In genomic region chr6:6092497-6092896, GRCm38 (mm10) we compare ENCODE assay signal across 18 mouse cellular contexts.
A peak's percentile ranks its signal among the peaks of the same experiment; 100 is the strongest.
DNase-seq lines count a peak whose midpoint lies in the region; ATAC-seq and TF ChIP-seq lines count a peak whose summit lies in the region.
"Had no signal": no experiment of that assay in that cellular context is flagged by ENCODE, and none has a peak within 500 bp of the region (broad histone marks: within the 10 kb centered on the region; RNA-seq: fewer than 3 reads in every experiment).

No protein-coding gene starts in this region.

- no peak overlapping the region for H3K27ac ChIP-seq in kidney, adult 2 months (ENCODE audit: insufficient read depth, low read depth, low read length)
- H3K27ac ChIP-seq in lung, postnatal 0 days (ENCODE audit: low read length) = no peak overlapping the region
- H3K27ac ChIP-seq in heart, adult 2 months = no peak overlapping the region
- no peak overlapping the region for H3K27ac ChIP-seq in forebrain, embryonic 13.5 days
- H3K27ac ChIP-seq: macrophage; midbrain, embryonic 13.5 days had no signal

- no peak for TF ChIP-seq POLR2A in kidney, adult 2 months (IDR thresholded peaks at IDR 0.05; ENCODE audit: low read depth, low read length)
- TF ChIP-seq POLR2A in heart, adult 2 months (IDR thresholded peaks at IDR 0.05; ENCODE audit: insufficient read depth, low read depth, low read length) = no peak

- POLR2A ChIA-PET in Patski (lab: Charles Lee) = interaction anchor here (0.7 kb wide), 1 partner anchor 8 kb away, joined by 5 read pairs; no protein-coding TSS in a partner anchor

- WGBS in kidney, adult 2 months = 45% methylated on average over 10 of the region's 10 CpGs
- WGBS in lung, postnatal 0 days = 66% methylated on average over 10 of the region's 10 CpGs
- 84% methylated on average over 10 of the region's 10 CpGs for WGBS in heart, adult 2 months
- 20% methylated on average over 10 of the region's 10 CpGs for WGBS in forebrain, embryonic 13.5 days

- no peak overlapping the region for H3K4me2 ChIP-seq in lung, postnatal 0 days (replicated peaks; ENCODE audit: low read depth, low read length)
- no peak overlapping the region for H3K4me2 ChIP-seq in forebrain, embryonic 13.5 days
- H3K4me2 ChIP-seq: midbrain, embryonic 13.5 days had no signal

- CTCF ChIA-PET in Patski (lab: Charles Lee) = interaction anchor here (0.7 to 1.1 kb wide), 2 partner anchors 8 to 481 kb away, joined by 3 read pairs; no protein-coding TSS in a partner anchor

- H3K9me3 ChIP-seq in lung, postnatal 0 days (ENCODE audit: low read length) = no peaks in the 10 kb centered on the region
- H3K9me3 ChIP-seq in forebrain, embryonic 13.5 days (replicated peaks) = no peaks in the 10 kb centered on the region
- H3K9me3 ChIP-seq: midbrain, embryonic 13.5 days had no signal

- in situ Hi-C loops in Patski (cut with MboI; ENCODE audit: low pct_unique_long_range_greater_than_20kb) = no loop called here

- no peaks in the 10 kb centered on the region for H3K36me3 ChIP-seq in kidney, adult 2 months (ENCODE audit: control insufficient read depth, insufficient read depth, low read length)
- no peaks in the 10 kb centered on the region for H3K36me3 ChIP-seq in lung, postnatal 0 days (ENCODE audit: insufficient read depth, low read length)
- H3K36me3 ChIP-seq in heart, adult 2 months (ENCODE audit: control insufficient read depth, insufficient read depth, low read length) = no peaks in the 10 kb centered on the region
- no peaks in the 10 kb centered on the region for H3K36me3 ChIP-seq in forebrain, embryonic 13.5 days (ENCODE audit: poor library complexity, severe bottlenecking)
- H3K36me3 ChIP-seq: midbrain, embryonic 13.5 days had no signal

- 0 out of 2 replicates have a peak, but pooled peaks cover 3% of the 10 kb centered on the region for H3K4me1 ChIP-seq in kidney, adult 2 months (ENCODE audit: control insufficient read depth, insufficient read depth, low read length)
- H3K4me1 ChIP-seq in lung, postnatal 0 days (ENCODE audit: insufficient read depth, low read depth, low read length) = no peaks in the 10 kb centered on the region
- peaks cover 1% of the 10 kb centered on the region for H3K4me1 ChIP-seq in heart, adult 2 months (ENCODE audit: control insufficient read depth, insufficient read depth, low read length)
- peaks cover 10% of the 10 kb centered on the region; the same call in 1 of the 2 replicates for H3K4me1 ChIP-seq in forebrain, embryonic 13.5 days
- H3K4me1 ChIP-seq: midbrain, embryonic 13.5 days had no signal

- no peak overlapping the region for H3K9ac ChIP-seq in lung, postnatal 0 days (replicated peaks; ENCODE audit: low read depth)
- no peak overlapping the region for H3K9ac ChIP-seq in heart, adult 2 months (ENCODE audit: low read depth, low read length)
- H3K9ac ChIP-seq in forebrain, embryonic 13.5 days = no peak overlapping the region
- H3K9ac ChIP-seq: midbrain, embryonic 13.5 days had no signal

- no peaks in the 10 kb centered on the region for H3K27me3 ChIP-seq in kidney, adult 2 months (replicated peaks; ENCODE audit: control insufficient read depth, insufficient read depth, low read length)
- H3K27me3 ChIP-seq in lung, postnatal 0 days (replicated peaks; ENCODE audit: insufficient read depth, low read length) = no peaks in the 10 kb centered on the region
- no peaks in the 10 kb centered on the region for H3K27me3 ChIP-seq in Patski
- no peaks in the 10 kb centered on the region for H3K27me3 ChIP-seq in heart, adult 2 months (ENCODE audit: control insufficient read depth, insufficient read depth, low read length)
- no peaks in the 10 kb centered on the region for H3K27me3 ChIP-seq in forebrain, embryonic 13.5 days
- H3K27me3 ChIP-seq: CH12.LX; midbrain, embryonic 13.5 days had no signal

- peak; percentile 52; the same call in 1 of the 2 replicates for ATAC-seq in lung, postnatal 0 days
- peak; percentile 79 for ATAC-seq in Patski
- ATAC-seq in forebrain, embryonic 13.5 days = no peak
- ATAC-seq: midbrain, embryonic 13.5 days had no signal

- intact Hi-C loops in heart, adult 2 months (cut with DNase I) = no loop called here

- H3K79me2 ChIP-seq in heart, adult 2 months (replicated peaks; ENCODE audit: control insufficient read depth, insufficient read depth, low read length) = no peaks in the 10 kb centered on the region

- no peak overlapping the region for H3K4me3 ChIP-seq in kidney, adult 2 months (ENCODE audit: insufficient read depth, low read depth, low read length)
- no peak overlapping the region for H3K4me3 ChIP-seq in lung, postnatal 0 days (ENCODE audit: low read depth, low read length)
- H3K4me3 ChIP-seq in heart, adult 2 months = no peak overlapping the region
- H3K4me3 ChIP-seq in forebrain, embryonic 13.5 days = no peak overlapping the region
- H3K4me3 ChIP-seq: midbrain, embryonic 13.5 days; myocyte had no signal

- TF ChIP-seq CTCF in kidney, adult 2 months (conservative IDR thresholded peaks at IDR 0.05; ENCODE audit: insufficient read depth, insufficient read length, low read depth, low read length) = no peak
- TF ChIP-seq CTCF in lung, postnatal 0 days (IDR thresholded peaks at IDR 0.05) = no peak
- TF ChIP-seq CTCF in Patski (IDR thresholded peaks at IDR 0.05) = no peak
- no peak for TF ChIP-seq CTCF in heart, adult 2 months (IDR thresholded peaks at IDR 0.05)

- TF ChIP-seq EP300 in lung, postnatal 0 days (IDR thresholded peaks at IDR 0.05) = no peak
- TF ChIP-seq EP300 in heart, adult 2 months (IDR thresholded peaks at IDR 0.05; ENCODE audit: insufficient read depth, low read depth, low read length) = no peak

- DNase-seq in kidney, adult 2 months = peak; percentile 13
- no peak for DNase-seq in kidney, postnatal 36 days
- DNase-seq in lung, postnatal 0 days (ENCODE audit: low spot score) = peak; percentile 23
- no peak for DNase-seq in lung, adult 18-20 months
- peak; percentile 57 for DNase-seq in Patski (ENCODE audit: low read depth, low spot score)
- peak; percentile 38 for DNase-seq in retina, embryonic 14.5 days (ENCODE audit: low spot score)
- DNase-seq in heart, adult 2 months = no peak
- DNase-seq: adrenal gland, adult 8-10 months; cerebellum, postnatal 10 days; heart, postnatal 36 days; kidney, adult 8-10 months; right cerebral cortex, postnatal 4 days; thymus, postnatal 14 days had no signal

Comparison
In these comparisons a context has a peak if more than half of its experiments do, and no peak if none do; other contexts are left out.
1. DNase-seq: peak in kidney, adult 2 months (single experiment), lung, postnatal 0 days (single experiment), Patski (single experiment) and retina, embryonic 14.5 days (single experiment); none in kidney, postnatal 36 days (0 of 2), lung, adult 18-20 months (0 of 2) and heart, adult 2 months (0 of 2).